Mouse (Mus musculus): Measurements from ENCODE around the gene Prrc2c. TPM values are rescaled to one million over a fixed set of nuclear protein-coding genes. Genes with fewer than 3 reads are reported as not detected.
A peak's percentile ranks its signal among the peaks of the same experiment; 100 is the strongest.
"Not testable (repeated sequence)": the region's sequence is repeated elsewhere in the genome, so short reads cannot be mapped to it uniquely, and the experiment has no call there.

Gene Prrc2c
- 18.4 and 33.1 TPM in 2 replicates for polyA plus RNA-seq (2012; rRNA removed)

DNA sequence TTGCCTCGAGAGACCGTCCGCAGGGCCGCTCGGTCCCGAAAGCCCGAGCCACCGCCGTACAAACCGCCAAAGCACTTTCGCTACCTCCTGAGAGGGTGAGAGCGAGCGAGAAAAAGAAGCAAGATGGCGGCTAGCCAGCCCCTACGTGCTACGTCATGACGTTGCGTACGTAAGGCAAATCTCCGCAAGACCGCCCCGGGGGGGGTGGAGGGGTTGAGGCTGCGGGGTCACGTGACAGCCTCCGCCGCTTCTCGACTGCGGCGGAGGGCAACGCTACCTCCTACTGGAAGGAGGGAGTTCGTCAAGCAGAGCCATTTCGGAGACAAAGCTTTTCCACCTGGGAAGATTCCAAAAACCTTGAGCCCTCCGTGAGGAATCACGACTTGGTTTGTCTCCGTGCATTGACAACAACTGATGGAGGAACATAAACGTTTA is at the start of gene Prrc2c:
TSS of gene Prrc2c (minus strand) at position 156 of the 435 bp plus-strand sequence.
- DNase-seq (ENCODE audit: low read depth), result peak; percentile 68

- no peak for DNase-seq (ENCODE audit: low read depth)
Measured at GRCm38 (mm10) chr1:162785222-162785621, 44.9 kb upstream of the Prrc2c start.

GRCm38 (mm10) chr1:162783669-162784248 is 43.4 kb upstream of the Prrc2c start:
- no peak for DNase-seq (ENCODE audit: low read depth)

GRCm38 (mm10) chr1:162781035-162781434 is 40.7 kb upstream of the Prrc2c start:
- not testable (repeated sequence) for DNase-seq (ENCODE audit: low read depth)

GRCm38 (mm10) chr1:162777943-162778538 is 37.7 kb upstream of the Prrc2c start:
- no peak for DNase-seq (ENCODE audit: low read depth)

DNA sequence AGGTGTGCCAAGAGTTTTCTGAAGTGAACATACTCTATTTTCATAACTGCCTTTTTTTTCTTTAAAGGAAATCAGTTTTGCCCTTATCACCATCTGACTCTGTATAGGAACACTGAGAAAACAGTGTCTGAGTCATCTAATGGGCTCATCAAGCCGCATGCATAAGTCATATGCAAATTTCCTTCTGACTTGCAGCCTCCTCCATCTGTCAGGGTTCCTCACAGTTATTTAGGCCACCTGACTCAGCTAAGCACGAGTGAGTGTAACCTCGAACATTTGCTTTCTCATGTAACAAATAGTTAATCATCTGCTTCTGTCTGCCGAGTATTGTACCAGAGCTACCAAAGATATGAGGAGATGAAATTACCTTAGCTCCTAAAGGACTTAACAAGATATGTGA is 33.3 kb upstream of the Prrc2c start:
- DNase-seq (ENCODE audit: low read depth), result no peak

GRCm38 (mm10) chr1:162771617-162772360 is 31.4 kb upstream of the Prrc2c start:
- no peak for DNase-seq (ENCODE audit: low read depth)

DNA sequence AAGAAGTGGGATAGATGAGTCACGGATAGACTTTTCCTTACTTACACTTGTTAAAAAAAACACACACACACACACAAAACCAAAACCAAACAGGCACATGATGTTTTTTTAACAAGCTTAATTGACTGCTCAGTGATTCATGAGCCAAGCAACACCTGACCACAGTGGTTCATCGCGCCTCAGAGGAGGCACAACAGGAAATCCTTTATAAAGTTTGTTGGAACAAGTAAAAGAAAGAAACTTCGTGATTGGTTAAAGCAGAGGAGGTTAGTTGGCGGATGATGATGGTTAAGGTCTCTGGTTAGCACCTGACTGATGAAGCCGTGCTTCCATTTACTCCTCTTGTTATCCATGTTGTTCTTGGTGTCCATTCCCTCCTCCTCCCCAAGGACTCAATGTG is 11.7 kb upstream of the Prrc2c start:
- no peak for DNase-seq (ENCODE audit: low read depth)

DNA sequence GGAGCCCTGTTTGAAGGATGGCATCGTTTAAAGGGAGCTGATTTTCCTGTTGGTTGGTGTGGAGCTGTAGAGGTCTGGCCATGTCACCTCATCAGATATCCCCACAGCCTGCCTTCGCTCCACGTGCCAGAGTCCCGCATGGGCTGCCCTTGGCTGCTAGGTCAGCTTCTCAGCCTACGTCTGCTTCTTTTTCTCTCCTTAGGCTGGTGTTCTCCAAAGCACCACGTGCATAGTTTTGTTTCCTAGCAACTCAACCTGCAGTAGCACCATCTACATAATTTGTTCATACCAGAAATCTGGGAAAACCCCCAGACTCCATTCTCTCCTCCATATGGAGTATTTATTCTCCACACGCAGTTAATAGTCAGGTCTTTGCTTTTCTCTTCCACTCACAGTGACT is 9.3 kb upstream of the Prrc2c start:
- DNase-seq (ENCODE audit: low read depth), result no peak

- no peak for DNase-seq (ENCODE audit: low read depth)
Measured at GRCm38 (mm10) chr1:162748761-162749160, 8.4 kb upstream of the Prrc2c start.

- no peak for DNase-seq (ENCODE audit: low read depth)
Measured at GRCm38 (mm10) chr1:162739831-162740394, 443 bp downstream of the Prrc2c start.

GRCm38 (mm10) chr1:162739406-162739805 is 950 bp downstream of the Prrc2c start:
- DNase-seq (ENCODE audit: low read depth), result no peak

DNA sequence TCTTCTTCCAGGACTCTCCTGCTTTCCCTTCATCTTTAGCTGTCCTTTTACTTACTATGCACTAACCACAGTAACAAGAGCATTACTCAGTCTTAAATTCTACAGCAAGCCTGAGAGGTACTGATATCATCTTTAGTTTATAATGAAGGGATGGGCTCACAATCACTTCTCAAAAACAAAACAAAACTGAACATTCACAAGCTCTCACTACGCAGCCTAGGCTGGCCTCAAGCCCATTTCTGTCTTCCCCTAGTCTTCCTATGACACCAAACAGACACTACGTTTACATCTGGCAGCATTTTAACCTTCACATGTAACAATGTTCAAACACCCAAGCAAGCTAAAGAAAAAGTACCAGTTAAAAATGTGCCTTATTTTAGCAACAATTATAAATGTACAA is 1.9 kb downstream of the Prrc2c start:
- DNase-seq (ENCODE audit: low read depth), result no peak

DNA sequence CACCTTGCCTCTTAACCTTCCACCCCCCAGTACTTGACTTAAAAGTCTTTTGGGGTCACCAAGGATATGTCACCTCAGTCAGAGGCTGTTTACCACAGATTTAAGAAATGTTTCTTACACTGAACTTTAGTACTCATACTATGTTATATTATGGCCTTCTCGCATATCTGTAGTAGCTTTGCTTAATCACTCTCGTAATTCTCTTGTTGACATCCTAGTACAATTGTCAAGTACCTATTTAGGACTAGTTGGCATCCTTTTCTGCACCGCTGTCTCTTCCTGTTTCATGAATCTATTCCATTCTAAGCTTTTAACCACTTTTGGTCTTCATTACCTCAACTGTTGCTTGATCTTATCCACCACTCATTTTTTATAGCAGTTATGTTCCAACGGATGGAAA is 5.3 kb downstream of the Prrc2c start:
- no peak for DNase-seq (ENCODE audit: low read depth)

GRCm38 (mm10) chr1:162734283-162734682 is 6.1 kb downstream of the Prrc2c start:
- no peak for DNase-seq (ENCODE audit: low read depth)

- no peak for DNase-seq (ENCODE audit: low read depth)
Measured at GRCm38 (mm10) chr1:162732041-162732440, 8.3 kb downstream of the Prrc2c start.

- DNase-seq (ENCODE audit: low read depth), result no peak
Measured at GRCm38 (mm10) chr1:162729436-162729835, 10.9 kb downstream of the Prrc2c start.

DNA sequence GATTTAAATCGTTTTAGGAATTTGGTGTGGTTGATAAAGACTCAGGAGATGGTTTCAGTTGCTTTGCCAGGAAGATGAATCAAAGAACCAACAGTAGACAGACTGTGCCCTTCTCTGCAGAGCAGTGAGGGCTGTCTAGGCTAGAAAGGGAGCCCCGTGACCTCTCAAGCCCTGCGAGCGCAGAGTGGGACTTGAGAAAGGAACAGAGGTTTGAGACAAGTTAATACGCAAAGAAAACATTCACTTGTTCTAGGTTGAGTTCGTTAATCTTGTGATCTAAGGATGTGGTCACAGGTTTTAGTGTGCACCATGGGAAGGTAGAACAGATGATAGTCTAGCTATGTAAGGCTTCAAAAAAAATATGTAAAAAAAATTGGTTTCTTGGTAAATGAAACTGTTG is 12.4 kb downstream of the Prrc2c start:
- DNase-seq (ENCODE audit: low read depth), result no peak

DNA sequence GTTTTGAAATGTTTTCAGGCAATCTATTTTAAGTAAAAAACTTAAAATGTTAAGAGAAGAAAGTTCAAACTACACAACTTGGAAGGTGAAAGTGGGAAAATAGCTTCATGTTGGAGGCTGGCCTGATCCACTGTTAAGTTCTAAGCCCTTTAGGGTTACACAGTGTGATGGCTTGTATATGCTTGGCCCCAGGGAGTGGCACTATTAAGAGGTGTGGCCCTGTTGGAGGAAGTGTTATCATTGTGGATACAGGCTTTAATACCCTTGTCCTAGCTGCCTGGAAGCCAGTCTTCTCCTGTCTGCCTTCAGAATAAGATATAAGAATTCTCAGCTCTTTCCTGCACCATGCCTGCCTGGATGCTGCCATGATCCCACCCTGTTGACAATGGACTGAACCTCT is 16.7 kb downstream of the Prrc2c start:
- DNase-seq (ENCODE audit: low read depth), result no peak

- DNase-seq (ENCODE audit: low read depth), result no peak
Measured at GRCm38 (mm10) chr1:162720645-162721044, 19.7 kb downstream of the Prrc2c start.

DNA sequence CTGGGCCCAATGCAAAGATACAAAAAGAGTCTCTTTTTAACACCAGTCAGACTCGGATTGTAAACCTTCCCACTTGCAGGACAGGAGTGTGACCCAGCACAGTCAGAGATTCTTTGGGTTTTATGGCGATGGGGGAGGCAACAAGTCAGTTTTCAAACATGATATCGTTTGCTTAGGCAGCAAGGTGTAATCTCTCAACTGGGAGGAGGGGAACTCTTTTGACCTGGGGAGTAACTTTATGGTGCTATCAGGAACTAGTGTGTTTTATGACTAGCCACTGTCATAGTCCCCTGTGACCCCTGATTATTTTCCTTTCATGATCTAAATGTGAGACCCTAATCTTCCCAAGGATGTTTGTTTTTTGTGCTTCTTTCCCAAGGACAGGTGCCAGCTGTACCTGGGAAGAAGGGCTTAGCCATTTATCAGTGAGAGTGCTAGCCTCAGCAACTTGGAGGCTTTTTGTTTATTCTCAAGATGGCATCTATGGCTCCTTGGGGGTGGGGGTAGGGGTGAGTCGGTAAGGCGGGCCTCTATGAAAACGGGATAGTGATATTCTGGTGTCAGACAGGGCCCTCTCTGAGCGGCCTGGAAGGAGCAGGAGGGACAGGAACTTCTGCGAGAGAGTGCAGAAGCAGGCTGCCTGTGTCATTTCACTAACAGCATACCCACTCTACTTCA is 39.8 kb downstream of the Prrc2c start:
- no peak for DNase-seq (ENCODE audit: low read depth)

DNA sequence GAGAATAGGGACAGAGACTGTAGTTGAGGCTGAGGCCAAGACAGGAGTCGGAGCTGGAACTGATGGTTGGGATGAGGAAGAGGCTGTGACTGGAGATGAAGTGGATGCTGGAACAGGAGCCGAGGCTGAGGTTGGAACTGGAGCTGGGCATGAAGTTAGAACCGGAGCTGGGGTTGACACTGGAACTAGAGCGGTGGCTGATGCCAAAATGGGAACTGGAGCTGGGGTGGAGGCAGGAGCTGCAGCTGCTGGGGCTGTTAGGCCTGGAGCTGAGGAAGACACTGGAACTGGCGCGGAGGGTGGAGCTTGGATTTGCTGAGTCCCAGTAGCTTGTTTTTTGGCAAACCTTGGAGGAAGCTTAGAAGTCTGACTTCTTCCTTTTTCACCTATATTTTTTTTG is 42.5 kb downstream of the Prrc2c start:
- DNase-seq (ENCODE audit: low read depth), result no peak

Data from gonadal fat pad, adult 2 months (tissue).